Mouse (Mus musculus): ENCODE data around the gene Cotl1.

The Cotl1 gene

GRCm38 (mm10) chr8:119838100-119838982 is 2.0 kb downstream of the Cotl1 start:
- DNase-seq (ENCODE audit: low read depth, low spot score) = no peak

GRCm38 (mm10) chr8:119837553-119838071 is 2.7 kb downstream of the Cotl1 start:
- DNase-seq (ENCODE audit: low read depth, low spot score) = no peak

GRCm38 (mm10) chr8:119836831-119837230 is 3.5 kb downstream of the Cotl1 start:
- no peak for DNase-seq (ENCODE audit: low read depth, low spot score)

- DNase-seq (ENCODE audit: low read depth, low spot score) = no peak
Measured at GRCm38 (mm10) chr8:119835270-119835669, 5.1 kb downstream of the Cotl1 start.

GRCm38 (mm10) chr8:119834676-119835075 is 5.7 kb downstream of the Cotl1 start:
- DNase-seq (ENCODE audit: low read depth, low spot score) = no peak

- no peak for DNase-seq (ENCODE audit: low read depth, low spot score)
Measured at GRCm38 (mm10) chr8:119832931-119833330, 7.4 kb downstream of the Cotl1 start.

- DNase-seq (ENCODE audit: low read depth, low spot score) = no peak
Measured at GRCm38 (mm10) chr8:119832101-119832617, 8.2 kb downstream of the Cotl1 start.

GRCm38 (mm10) chr8:119831336-119831995 is 8.9 kb downstream of the Cotl1 start:
- no peak for DNase-seq (ENCODE audit: low read depth, low spot score)

- no peak for DNase-seq (ENCODE audit: low read depth, low spot score)
Measured at GRCm38 (mm10) chr8:119830589-119830988, 9.8 kb downstream of the Cotl1 start.

GRCm38 (mm10) chr8:119829870-119830580 is 10.3 kb downstream of the Cotl1 start:
- no peak for DNase-seq (ENCODE audit: low read depth, low spot score)

- no peak for DNase-seq (ENCODE audit: low read depth, low spot score)
Measured at GRCm38 (mm10) chr8:119829420-119829819, 10.9 kb downstream of the Cotl1 start.

- DNase-seq (ENCODE audit: low read depth, low spot score) = no peak
Measured at GRCm38 (mm10) chr8:119829015-119829414, 11.3 kb downstream of the Cotl1 start.

- no peak for DNase-seq (ENCODE audit: low read depth, low spot score)
Measured at GRCm38 (mm10) chr8:119827721-119828153, 12.6 kb downstream of the Cotl1 start.

- DNase-seq (ENCODE audit: low read depth, low spot score) = no peak
Measured at GRCm38 (mm10) chr8:119826982-119827381, 13.4 kb downstream of the Cotl1 start.

GRCm38 (mm10) chr8:119825950-119826730 is 14.2 kb downstream of the Cotl1 start:
- DNase-seq (ENCODE audit: low read depth, low spot score) = no peak

- no peak for DNase-seq (ENCODE audit: low read depth, low spot score)
Measured at GRCm38 (mm10) chr8:119824809-119825273, 15.5 kb downstream of the Cotl1 start.

- no peak for DNase-seq (ENCODE audit: low read depth, low spot score)
Measured at GRCm38 (mm10) chr8:119824100-119824499, 16.2 kb downstream of the Cotl1 start.

- no peak for DNase-seq (ENCODE audit: low read depth, low spot score)
Measured at GRCm38 (mm10) chr8:119823278-119823677, 17.1 kb downstream of the Cotl1 start.

GRCm38 (mm10) chr8:119821691-119822090 is 18.7 kb downstream of the Cotl1 start:
- no peak for DNase-seq (ENCODE audit: low read depth, low spot score)

- no peak for DNase-seq (ENCODE audit: low read depth, low spot score)
Measured at GRCm38 (mm10) chr8:119819976-119820375, 20.4 kb downstream of the Cotl1 start.

GRCm38 (mm10) chr8:119819316-119819715 is 21.0 kb downstream of the Cotl1 start:
- DNase-seq (ENCODE audit: low read depth, low spot score) = no peak
